Mouse (Mus musculus) right cerebral cortex, postnatal 4 days (tissue): ENCODE results near the gene Wdr83.
"Not testable (repeated sequence)": the region's sequence is repeated elsewhere in the genome, so short reads cannot be mapped to it uniquely, and the experiment has no call there.

Experiments
- DNase-seq: peaks from one replicate; pipeline ENCODE4 v3.0.0-alpha.2; 2022

The Wdr83 gene

DNA sequence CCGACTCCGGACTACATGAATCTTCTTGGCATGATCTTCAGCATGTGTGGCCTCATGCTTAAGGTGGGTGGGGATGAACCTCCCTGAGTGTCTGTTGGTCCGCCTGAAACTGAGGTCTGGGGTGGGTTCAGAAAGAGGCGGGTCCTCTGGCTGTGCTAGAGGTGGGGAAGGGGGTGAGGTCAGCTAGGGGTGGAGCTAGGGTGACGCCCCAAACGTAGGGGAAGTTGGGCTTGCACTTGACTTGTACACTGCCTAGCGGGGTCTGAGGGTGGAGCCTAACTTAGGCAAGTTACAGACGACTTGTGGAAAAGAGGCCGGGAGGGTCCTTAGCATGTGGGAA lies at the start of gene Wdr83:
Wdr83 (minus strand) TSS at position 91 of the 340 bp plus-strand sequence.
- no peak for DNase-seq

DNA sequence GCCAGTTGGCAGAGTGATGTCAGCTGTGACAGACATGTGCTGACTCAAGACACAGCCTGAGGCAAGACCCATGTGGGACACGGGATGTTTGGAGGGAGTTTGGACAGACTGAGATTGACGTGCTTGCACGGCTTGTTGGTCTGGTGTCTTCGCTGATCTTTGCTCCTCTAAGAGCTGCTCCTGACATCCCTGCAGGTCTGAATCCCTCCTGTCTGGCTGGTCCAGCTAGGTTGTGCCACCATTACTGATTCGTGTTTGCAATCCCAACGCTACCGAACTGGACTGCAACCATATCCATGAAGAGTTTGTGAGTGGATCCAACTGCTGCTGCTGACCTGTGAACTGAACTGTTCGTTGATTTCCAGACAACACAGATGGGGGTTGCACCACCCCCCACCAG lies 42.6 kb upstream of the Wdr83 start:
- DNase-seq, result no peak

DNA sequence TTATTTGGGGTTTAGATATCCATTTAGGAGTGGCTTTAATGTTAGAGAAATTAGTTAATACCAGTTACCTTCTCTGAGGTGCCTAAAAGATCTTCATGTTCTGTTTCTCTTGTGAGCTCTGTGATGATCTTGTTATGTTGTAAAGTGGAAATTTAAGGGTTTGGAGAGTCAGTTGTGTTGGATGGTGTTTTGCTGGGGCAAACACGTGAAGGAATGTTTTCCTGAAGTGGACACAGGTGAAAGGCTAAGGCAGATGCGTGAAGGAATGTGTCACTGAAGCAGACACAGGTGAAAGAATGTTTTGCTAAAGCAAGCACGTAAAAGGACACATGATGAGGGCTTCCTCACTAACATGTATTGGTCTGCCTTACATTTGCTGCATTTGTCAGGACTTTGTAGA lies 41.9 kb upstream of the Wdr83 start, which contains the start of gene Zfp791:
Zfp791 (minus strand) TSS at position 101 of the 400 bp plus-strand sequence.
- DNase-seq, result no peak

DNA sequence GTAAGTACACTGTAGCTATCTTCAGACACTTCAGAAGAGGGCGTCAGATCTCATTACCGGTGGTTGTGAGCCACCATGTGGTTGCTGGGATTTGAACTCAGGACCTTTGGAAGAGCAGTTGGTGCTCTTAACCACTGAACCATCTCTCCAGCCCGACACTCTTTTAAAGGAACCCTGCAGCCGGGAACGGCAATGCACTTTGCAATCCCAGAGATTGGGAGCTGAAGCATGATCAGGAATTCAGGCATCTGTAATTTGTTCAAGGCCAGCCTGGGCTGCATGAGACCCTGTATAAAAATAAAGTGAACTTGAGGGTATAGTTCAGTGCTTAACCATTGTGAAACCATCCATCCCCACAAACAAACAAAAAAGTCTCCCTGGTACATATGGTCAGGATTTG lies 39.1 kb upstream of the Wdr83 start:
- not testable (repeated sequence) for DNase-seq

DNA sequence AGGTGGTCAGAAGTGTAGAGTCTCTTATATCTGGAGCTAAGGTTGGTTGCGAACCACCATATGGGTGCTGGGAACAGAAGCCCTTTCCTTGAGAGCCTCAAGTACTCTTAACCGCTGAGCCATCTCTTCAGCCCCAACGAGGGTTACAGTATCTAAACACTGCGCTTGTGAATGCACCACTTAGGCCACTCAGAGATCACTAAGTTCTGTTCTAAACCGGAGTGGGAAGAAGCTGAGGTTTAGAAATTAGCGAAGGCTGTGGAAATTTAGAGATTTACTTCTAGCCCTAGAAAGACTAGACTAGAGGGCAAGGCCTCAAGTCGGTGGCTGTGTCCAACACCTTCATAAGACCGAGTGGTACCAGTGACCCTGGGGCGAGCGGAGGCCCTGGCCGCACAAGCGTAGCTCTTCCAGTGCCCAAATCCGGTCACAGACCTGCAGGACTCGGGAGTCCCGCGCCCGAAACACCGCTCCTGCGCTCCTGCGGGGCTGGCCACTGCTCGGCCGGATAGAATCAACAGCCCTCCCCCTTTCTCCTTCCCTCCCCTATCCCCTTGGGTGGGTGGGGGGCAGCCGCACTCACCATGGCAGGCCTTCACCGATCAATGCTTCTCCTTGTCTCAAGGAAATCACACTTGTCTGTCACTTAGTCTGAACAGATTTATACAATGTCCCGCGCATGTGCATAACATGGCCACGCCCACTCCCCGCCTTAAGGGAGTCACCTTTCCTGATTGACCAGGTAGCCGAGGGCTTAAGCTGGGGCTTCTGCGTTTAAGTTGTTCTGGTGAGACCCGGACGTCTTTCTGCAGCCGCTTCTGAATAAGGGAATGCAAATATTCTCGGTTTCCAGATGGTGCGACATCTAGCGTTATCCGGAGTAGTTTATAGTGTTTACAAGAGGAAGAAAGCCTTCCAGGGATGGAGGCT lies 38.2 kb upstream of the Wdr83 start:
- peak; percentile 80 for DNase-seq

DNA sequence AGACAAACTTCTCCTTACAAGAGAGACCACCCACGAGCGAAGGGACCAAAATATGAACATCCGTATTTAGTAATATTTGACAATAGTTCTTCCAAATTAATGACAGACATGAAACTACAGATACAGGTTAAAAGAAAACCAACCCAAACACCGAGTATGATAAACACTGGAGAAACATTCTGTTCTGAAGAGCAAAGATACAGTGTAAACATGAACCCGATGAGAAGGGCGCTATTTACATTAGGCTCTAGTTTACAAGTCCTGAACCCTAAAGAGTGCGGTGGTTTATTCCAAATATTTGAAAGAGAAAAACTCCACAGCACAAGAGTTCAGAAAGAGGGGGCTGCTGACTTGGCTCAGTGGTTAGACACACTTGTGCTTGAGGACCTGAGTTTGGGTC lies 35.9 kb upstream of the Wdr83 start:
- no peak for DNase-seq

DNA sequence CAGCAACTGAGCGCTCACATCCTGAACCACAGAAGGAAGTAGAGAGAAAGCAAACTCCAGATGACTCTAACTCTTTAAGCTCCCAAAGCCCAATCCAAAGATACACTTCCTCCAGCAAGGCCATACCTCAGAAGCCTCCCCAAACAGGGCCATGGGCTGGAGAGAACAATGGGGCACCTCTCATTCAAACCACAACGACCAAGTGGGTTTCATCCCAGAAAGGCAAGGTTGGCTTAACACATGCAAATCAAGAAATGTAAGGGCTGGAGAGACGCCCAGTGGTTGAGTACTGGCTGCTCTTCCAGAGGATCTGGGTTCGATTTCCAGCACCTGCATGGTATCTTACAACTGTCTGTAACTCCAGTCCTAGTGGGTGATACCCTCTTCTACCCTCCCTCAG lies 34.4 kb upstream of the Wdr83 start:
- no peak for DNase-seq

DNA sequence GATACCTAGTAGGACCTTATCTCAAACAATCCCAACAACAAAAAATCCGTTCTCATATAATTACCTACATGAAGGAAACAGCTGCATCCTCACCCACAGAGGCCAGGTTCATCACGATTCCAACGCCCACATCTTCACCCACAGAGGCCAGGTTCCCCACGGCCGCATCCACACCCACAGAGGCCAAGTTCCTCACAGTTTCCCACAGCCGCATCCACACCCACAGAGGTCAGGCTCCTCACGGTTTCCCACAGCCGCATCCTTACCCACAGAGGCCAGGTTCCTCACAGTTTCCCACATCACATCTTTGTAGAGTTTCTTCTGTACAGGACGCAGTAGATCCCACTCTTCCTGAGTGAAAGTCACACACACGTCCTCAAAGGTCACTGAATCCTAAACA lies 32.1 kb upstream of the Wdr83 start:
- no peak for DNase-seq

DNA sequence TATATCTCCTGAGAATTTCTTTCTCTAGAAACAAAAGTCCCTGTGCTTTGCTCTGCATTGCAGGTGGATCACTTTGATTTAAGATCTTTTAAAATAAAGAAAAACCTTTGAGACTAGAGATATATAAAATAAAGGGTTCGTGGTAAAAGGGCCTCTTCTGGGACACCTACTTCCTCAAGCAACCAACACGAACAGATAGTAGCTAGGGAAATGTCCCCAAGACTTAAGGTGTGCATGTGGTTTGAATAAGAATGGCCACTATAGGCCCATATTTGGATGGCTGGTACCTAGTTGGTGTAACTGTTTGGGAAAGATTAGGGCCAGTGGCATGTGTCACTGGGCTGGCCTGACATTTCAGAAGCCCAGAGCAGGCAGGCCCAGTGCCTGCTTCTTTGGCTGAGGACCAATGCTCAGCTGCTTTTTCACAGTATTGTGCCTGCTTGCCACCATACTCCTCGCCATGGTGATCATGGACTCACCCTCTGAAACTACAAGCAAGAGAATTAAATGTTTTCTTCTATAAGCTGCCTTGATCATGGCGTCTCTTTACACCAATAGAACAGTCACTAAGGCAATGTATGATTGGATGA lies 19.1 kb upstream of the Wdr83 start:
- DNase-seq, result no peak

DNA sequence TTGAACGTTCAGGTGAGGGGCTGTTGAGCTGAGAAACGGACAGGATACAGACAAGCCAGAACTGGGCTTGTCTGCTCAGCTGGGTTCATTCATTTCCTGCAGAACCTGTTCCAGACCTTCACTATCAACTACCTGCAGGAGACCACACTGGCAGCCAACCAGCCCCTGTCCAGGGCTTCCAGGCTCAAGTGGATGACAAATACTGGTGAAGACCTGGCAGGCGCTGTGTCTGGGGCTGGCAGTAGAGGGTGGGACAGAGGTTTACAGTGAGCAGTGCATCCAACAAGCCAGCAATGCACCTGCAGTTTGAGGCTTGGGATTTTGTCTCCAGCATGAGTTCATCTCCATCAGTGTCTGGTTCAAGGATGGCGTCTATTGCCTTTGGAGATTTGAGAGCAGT lies 15.7 kb upstream of the Wdr83 start:
- DNase-seq, result no peak

DNA sequence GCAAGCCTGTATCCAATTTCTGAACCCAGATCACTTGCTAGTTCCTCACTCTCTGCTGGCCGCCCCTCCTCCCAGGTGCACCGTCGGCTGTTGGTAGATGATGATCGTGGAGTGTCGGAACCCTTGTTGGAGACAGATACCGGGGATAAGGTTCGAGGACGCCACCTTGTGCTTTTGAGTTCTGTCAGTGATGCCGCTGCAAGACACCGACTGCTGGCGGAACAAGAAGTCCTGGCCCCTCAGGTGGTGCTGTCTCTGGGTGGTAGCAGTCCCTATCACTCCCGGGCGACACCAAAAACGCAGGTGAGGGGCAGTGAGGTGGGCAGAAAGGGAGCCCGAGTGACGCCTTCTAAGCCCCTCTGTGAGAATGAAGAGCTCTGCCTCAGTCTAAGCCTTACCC lies 15.1 kb upstream of the Wdr83 start:
- DNase-seq, result no peak

DNA sequence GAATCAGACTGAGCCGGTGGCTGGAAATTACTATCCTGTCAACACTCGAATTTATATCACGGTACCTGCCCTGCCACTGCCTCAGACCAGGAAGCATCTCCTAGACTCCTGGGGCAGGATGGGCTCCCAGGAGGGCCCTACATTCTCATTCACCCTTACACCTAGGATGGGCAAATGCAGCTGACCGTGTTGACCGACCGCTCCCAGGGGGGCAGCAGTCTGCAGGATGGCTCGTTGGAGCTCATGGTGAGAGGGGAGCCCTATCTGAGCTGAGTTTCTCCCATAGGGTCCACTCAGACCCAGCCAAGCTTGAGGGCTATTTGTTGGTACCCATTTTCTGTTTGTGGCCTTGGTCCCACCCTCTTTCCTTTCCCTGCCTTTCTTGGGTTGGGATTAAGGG lies 14.5 kb upstream of the Wdr83 start:
- no peak for DNase-seq

DNA sequence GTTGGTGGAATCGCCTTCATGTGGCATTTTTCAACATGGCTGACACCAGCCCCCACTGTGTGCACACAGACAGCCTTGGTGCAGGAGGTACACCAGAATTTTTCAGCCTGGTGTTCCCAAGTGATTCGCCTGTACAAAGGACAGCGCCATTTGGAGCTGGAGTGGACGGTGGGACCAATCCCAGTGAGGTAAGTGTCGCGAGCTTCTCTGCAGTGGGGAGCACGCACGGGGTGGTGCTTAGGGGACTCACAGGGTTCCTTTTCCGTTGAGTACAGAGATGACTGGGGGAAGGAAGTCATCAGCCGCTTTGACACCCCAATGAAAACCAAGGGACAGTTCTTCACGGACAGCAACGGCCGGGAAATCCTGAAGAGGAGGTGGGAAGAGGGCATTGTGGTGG lies 13.9 kb upstream of the Wdr83 start:
- DNase-seq, result no peak

DNA sequence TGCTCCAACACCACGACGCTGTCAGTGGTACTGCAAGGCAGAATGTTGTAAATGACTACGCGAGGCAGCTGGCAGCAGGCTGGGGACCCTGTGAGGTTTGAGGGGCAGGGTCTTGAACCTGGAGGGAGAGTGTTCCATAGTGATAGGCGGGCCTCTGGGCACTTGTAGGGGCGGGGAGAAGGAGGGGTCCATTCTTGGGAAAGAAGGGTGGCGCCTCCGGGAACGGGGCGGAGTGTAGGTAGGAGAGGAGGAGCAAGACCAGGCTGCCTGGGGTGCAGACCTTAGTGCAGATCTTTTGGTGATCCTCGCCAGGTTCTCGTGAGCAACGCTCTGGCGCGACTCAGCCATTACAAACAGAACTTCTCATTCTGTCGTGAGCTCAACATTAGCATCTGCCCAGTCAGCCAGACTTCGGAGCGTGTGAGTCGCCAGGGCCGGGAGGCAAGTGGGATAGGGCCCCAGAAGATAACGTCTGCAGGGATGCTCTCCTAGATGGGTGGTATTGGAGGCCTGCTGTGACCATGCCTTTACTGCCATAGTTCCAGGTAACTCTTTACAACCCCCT lies 10.5 kb upstream of the Wdr83 start:
- DNase-seq, result no peak

DNA sequence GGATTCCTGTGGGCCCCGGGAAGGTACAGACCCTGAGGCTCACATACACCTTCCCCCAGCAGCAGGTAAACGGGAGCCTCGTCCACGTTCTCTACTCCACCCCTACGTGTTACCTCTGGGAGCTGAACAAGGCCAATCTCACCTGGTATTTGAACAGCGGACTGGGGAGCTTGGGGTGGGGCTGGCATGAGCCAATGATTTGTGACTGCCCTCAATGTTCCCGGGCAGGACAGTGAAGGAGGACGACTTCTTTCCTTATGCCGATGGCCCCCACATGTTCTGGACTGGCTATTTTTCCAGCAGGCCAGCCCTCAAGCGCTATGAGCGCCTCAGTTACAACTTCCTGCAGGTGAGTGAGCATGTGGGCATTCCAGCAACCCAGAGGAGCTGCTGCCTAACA lies 9.8 kb upstream of the Wdr83 start:
- no peak for DNase-seq

DNA sequence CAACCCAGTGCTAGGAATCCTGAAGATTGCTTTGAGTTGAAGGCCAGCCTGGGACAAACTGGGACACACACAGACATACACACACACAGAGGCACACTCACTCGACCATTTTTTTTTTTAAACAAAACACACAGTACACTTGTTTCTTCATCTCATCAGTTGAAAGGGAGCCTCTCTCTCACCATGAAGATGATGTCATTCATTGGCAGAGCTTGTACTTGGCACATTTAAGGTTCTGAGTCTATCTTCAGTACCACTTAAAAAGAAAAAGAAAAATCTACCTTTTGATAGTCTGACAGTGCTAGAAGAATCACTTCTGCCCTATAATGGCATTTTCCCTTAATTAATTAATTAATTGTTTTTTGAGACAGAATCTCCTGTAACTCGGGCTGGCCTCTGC lies 7.7 kb upstream of the Wdr83 start:
- no peak for DNase-seq

DNA sequence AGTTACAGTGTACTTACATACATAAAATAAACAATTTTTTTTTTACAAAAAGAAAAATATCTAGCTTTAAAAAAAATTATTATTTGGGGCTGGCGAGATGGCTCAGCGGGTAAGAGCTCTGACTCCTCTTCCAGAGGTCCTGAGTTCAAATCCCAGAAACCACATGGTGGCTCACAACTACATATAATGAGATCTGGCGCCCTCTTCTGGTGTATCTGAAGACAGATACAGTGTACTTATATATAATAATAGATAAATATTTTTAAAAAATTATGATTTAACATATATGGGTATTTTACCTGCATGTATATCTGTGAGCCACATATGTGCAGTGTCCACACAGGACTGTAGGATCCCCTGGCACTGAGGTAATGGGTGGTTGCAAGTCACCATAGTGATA lies 5.1 kb upstream of the Wdr83 start:
- no peak for DNase-seq

DNA sequence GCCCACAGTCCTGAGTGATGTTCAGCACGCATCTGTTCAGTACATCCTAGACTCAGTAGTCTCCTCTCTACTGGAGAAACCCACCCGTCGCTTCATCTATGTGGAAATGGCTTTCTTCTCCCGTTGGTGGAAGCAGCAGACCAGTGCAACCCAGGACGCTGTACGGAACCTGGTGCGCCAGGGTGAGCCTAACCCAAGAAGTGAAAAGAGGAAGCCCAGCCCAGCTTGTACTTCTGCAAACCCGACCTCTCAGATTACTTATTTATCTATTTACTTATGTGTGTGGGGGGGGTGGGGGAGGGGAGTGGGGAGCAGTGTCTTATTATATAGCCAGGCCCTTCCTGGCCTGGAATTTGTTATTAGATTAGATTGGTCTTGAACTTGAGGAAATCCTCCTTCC lies 3.5 kb upstream of the Wdr83 start:
- DNase-seq, result no peak

DNA sequence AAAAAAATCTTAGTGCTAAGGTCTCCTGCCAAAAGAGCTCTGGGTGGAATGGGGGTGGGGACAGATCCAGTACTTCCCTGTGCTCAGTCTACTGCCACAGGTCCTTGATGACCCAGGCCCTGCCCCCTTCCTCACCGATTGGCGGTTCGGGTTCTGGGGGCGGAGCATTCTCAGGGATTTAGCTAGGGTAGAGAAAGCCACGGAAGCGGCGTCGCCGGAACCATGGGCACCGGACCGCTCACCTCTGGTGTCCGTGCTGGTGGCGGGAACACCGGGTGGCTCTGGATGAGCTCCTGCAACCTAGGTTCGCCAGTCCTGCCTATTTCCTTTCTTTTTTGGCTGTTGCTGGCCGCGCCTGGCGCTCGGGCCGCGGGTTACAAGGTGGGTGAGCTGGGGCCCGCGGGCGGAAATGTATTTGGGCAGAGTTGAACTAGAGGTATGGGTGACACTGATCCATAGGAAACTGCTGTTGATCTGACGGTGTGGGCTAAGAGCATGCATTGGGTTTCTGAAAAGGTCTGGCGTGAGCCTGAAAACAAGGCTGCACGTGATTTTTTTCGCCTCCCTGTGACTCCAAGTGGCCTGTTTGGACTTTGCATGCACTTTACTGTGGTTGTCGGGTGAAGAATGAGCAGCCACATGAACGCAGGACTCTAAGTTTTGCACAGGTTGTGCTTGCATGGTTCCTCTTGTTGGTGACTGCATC lies 2.2 kb upstream of the Wdr83 start, which contains the start of gene Man2b1:
Man2b1 (plus strand) TSS at position 163 of the 706 bp plus-strand sequence.
- DNase-seq, result peak; percentile 79

DNA sequence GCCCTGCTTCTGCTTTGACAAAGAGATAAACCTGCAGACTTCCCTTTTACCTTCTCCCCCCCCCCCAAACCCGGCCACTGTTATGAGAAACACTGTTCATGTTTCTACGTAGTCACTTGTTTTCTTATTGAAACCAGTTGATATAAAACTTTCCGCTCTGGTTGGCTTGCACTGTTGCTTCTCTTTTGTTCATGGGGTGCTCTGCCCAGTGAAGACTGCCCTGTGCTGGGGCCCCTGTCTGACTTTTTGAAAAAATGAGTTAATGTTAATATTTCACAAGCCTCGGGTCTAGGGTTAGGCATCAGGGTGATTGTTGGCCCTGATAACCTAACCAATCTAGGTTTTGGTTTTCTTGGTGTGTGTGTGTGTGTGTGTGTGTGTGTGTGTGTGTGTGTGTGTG lies 1.1 kb upstream of the Wdr83 start:
- DNase-seq, result not testable (repeated sequence)

DNA sequence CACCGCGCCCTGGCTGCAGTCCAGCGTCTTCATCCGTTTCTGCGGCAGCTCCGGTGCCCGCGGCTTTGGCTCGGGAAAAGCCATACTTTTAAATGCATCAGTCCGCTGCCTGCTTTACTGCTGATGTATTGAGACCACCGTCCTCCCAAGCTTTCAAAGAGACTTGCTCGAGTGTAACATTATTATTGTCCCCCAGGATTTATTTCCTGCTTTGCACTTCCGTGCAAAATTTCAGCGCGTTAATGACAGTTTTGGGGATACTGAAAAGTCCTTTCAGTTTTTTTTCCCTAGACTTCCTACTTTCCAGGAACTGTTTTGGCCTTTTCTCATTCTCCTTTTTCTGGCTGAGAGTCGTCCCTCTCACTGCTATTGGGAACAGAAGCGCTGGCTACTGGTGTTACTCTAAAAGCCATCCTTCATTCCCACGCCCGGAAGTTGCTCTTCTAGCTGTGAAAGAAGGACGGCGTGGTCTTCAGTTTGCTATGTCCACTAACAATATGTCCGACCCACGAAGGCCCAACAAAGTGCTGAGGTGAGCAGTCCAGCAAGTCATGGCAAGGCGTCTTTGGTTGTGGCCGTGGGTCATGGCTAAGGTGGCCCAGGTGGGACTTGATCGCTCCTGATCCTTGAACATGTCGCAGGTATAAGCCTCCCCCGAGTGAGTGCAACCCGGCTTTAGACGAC lies 432 bp downstream of the Wdr83 start, which contains the start of gene Wdr83os:
Wdr83os (plus strand) TSS at position 209 of the 684 bp plus-strand sequence.
- peak; percentile 58 for DNase-seq

DNA sequence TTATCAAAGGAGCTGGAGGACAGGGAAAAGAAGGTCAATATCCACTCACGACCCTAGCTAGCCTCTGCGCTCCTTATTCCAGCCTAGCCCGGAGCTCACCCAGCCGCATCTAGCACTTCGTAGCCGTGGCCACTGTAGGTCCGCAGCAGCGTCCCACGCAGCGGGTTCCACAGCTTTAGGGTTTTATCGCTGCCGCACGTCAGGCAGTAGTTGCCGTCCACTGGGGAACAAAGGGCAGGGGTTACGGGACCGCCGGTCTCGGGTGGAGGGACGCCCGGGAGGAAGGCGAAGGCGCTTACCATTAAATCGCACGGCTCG lies 933 bp downstream of the Wdr83 start:
- DNase-seq, result peak; percentile 58

DNA sequence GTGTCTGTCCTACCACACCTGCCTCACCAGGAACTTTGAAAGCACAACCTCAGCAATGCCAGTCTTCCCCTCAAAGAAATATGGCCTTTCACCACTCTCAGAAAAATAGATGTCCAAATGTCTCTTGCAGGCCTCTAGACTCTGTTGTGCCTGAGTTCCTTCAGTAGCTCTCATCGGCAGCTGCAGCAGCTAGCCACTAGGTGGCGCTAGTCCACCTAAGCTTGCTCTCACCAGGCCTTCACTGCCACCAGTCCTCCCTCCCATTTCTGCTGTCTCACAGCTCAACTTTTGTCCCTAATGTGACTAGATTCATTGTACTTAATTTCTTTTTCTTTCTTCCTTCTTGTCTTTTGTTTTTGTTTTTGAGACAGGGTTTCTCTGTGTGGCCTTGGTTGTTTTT lies 4.1 kb downstream of the Wdr83 start:
- DNase-seq, result peak; percentile 71
